Mouse (Mus musculus) midbrain, embryonic 12.5 days (tissue): Measurements from ENCODE around the gene Nadk. TPM values are rescaled to one million over a fixed set of nuclear protein-coding genes. Genes with fewer than 3 reads are reported as not detected.

Experiments
- ATAC-seq: fragments of 200-750 bp; cut with Nextera tagmentation; 2 replicates; pipeline ENCODE4 v1.8.0; 2017; ENCODE audit warnings: low read depth, moderate TSS enrichment, moderate library complexity; ENCODE audit not compliant: low FRiP score
- H3K27ac ChIP-seq: fragments of 300-500 bp; sonication (generic); replicated peaks from 2 replicates; pipeline ENCODE4 v1.5.1; 2016; ENCODE audit warnings: mild to moderate bottlenecking
- H3K27me3 ChIP-seq: fragments of 300-500 bp; sonication (generic); 2 replicates; pipeline ENCODE4 v1.6.1; 2016; ENCODE audit warnings: mild to moderate bottlenecking
- H3K36me3 ChIP-seq: fragments of 300-500 bp; sonication (generic); 2 replicates; pipeline ENCODE4 v1.6.1; 2016
- H3K4me1 ChIP-seq: fragments of 300-500 bp; sonication (generic); 2 replicates; pipeline ENCODE4 v1.6.1; 2016
- H3K4me2 ChIP-seq: fragments of 300-500 bp; sonication (generic); replicated peaks from 2 replicates; pipeline ENCODE4 v1.6.1; 2016; ENCODE audit warnings: mild to moderate bottlenecking, moderate library complexity
- H3K4me3 ChIP-seq: fragments of 300-500 bp; sonication (generic); 2 replicates; pipeline ENCODE4 v1.5.1; 2016; ENCODE audit warnings: mild to moderate bottlenecking
- H3K9ac ChIP-seq: fragments of 300-500 bp; sonication (generic); replicated peaks from 2 replicates; pipeline ENCODE4 v1.6.1; 2016; ENCODE audit warnings: mild to moderate bottlenecking, moderate library complexity
- H3K9me3 ChIP-seq: fragments of 300-500 bp; sonication (generic); 2 replicates; pipeline ENCODE4 v1.6.1; 2016; ENCODE audit warnings: mild to moderate bottlenecking
- WGBS: fragments of 180-500 bp; shearing (Covaris S2); methylation state at CpG from one replicate; pipeline ENCODE4 v1.1.7; 2016; 5-methylcytosine and 5-hydroxymethylcytosine counted together
- polyA plus RNA-seq: library from polyadenylated mRNA; unstranded; fragments of >200 nt; fragmentation: Nextera tagmentation; extraction: Ambion mirVana; gene quantifications from 2 replicates; pipeline ENCODE4 v1.2.1, GENCODE M21; 2016

Gene Nadk
- polyA plus RNA-seq, 1 experiment from 2014 or later: 96.6 TPM

- Histone ChIP-seq H3K4me2 (no peak overlapping the region), H3K27me3 (no peaks in the 10 kb centered on the region), H3K27ac (no peak overlapping the region), H3K36me3 (peaks cover 20% of the 10 kb centered on the region), H3K4me3 (no peak overlapping the region), H3K4me1 (0 out of 2 replicates have a peak, but pooled peaks cover 4% of the 10 kb centered on the region), H3K9ac (no peak overlapping the region), H3K9me3 (no peaks in the 10 kb centered on the region)
- no peak for ATAC-seq
- WGBS: 100% methylated on average over 2 of the region's 2 CpGs
Measured at GRCm38 (mm10) chr4:155573155-155573554, 11.0 kb downstream of the Nadk start.

GRCm38 (mm10) chr4:155573876-155574275 lies 11.7 kb downstream of the Nadk start:
- no peak for ATAC-seq
- H3K9ac ChIP-seq: no peak overlapping the region
- H3K4me2 ChIP-seq: no peak overlapping the region
- WGBS: 98% methylated on average over 9 of the region's 9 CpGs
- no peak overlapping the region for H3K27ac ChIP-seq
- no peak overlapping the region for H3K4me3 ChIP-seq
- peaks cover 27% of the 10 kb centered on the region for H3K36me3 ChIP-seq
- H3K9me3 ChIP-seq: no peaks in the 10 kb centered on the region
- H3K27me3 ChIP-seq: no peaks in the 10 kb centered on the region
- 0 out of 2 replicates have a peak, but pooled peaks cover 4% of the 10 kb centered on the region for H3K4me1 ChIP-seq

GRCm38 (mm10) chr4:155574931-155575330 lies 12.8 kb downstream of the Nadk start:
- H3K4me2 ChIP-seq: no peak overlapping the region
- no peak overlapping the region for H3K4me3 ChIP-seq
- WGBS: 90% methylated on average over 11 of the region's 11 CpGs

GRCm38 (mm10) chr4:155575521-155575920 lies 13.3 kb downstream of the Nadk start:
- WGBS: 84% methylated on average over 8 of the region's 8 CpGs
- ATAC-seq: no peak
- Histone ChIP-seq H3K4me2 (no peak overlapping the region), H3K36me3 (peaks cover 34% of the 10 kb centered on the region), H3K27me3 (no peaks in the 10 kb centered on the region), H3K9ac (no peak overlapping the region), H3K4me3 (no peak overlapping the region), H3K4me1 (0 out of 2 replicates have a peak, but pooled peaks cover 4% of the 10 kb centered on the region), H3K27ac (no peak overlapping the region), H3K9me3 (no peaks in the 10 kb centered on the region)

More at GRCm38 (mm10) chr4:155574931-155575330, 12.8 kb downstream of the Nadk start:
- no peak for ATAC-seq
- Histone ChIP-seq H3K4me1 (0 out of 2 replicates have a peak, but pooled peaks cover 4% of the 10 kb centered on the region), H3K36me3 (peaks cover 34% of the 10 kb centered on the region), H3K9ac (no peak overlapping the region), H3K27me3 (no peaks in the 10 kb centered on the region), H3K27ac (no peak overlapping the region), H3K9me3 (no peaks in the 10 kb centered on the region)

- H3K27ac ChIP-seq: no peak overlapping the region
- H3K4me3 ChIP-seq: no peak overlapping the region
- H3K9ac ChIP-seq: no peak overlapping the region
- H3K27me3 ChIP-seq: no peaks in the 10 kb centered on the region
- 94% methylated on average over 9 of the region's 9 CpGs for WGBS
- H3K9me3 ChIP-seq: no peaks in the 10 kb centered on the region
- no peaks in the 10 kb centered on the region for H3K4me1 ChIP-seq
- no peak overlapping the region for H3K4me2 ChIP-seq
- H3K36me3 ChIP-seq: peaks cover 37% of the 10 kb centered on the region
- ATAC-seq: no peak
Measured at GRCm38 (mm10) chr4:155577132-155577531, 15.0 kb downstream of the Nadk start.

- 91% methylated on average over 5 of the region's 5 CpGs for WGBS
- Histone ChIP-seq H3K9me3 (no peaks in the 10 kb centered on the region), H3K27ac (no peak overlapping the region), H3K4me3 (no peak overlapping the region), H3K36me3 (peaks cover 43% of the 10 kb centered on the region), H3K9ac (no peak overlapping the region), H3K4me1 (no peaks in the 10 kb centered on the region), H3K27me3 (no peaks in the 10 kb centered on the region), H3K4me2 (no peak overlapping the region)
- no peak for ATAC-seq
Measured at GRCm38 (mm10) chr4:155577741-155578140, 15.6 kb downstream of the Nadk start.

- 93% methylated on average over 7 of the region's 7 CpGs for WGBS
- Histone ChIP-seq H3K4me2 (no peak overlapping the region), H3K27ac (no peak overlapping the region), H3K4me1 (no peaks in the 10 kb centered on the region), H3K9ac (no peak overlapping the region), H3K4me3 (no peak overlapping the region), H3K36me3 (peaks cover 49% of the 10 kb centered on the region), H3K9me3 (no peaks in the 10 kb centered on the region), H3K27me3 (no peaks in the 10 kb centered on the region)
- no peak for ATAC-seq
Measured at GRCm38 (mm10) chr4:155578336-155579125, 16.4 kb downstream of the Nadk start.

GRCm38 (mm10) chr4:155580420-155580819 lies 18.2 kb downstream of the Nadk start:
- Histone ChIP-seq H3K27me3 (no peaks in the 10 kb centered on the region), H3K4me2 (no peak overlapping the region), H3K4me3 (no peak overlapping the region), H3K4me1 (no peaks in the 10 kb centered on the region), H3K9ac (no peak overlapping the region), H3K27ac (no peak overlapping the region), H3K36me3 (peaks cover 68% of the 10 kb centered on the region), H3K9me3 (no peaks in the 10 kb centered on the region)
- WGBS: 27% methylated on average over 1 of the region's 1 CpGs
- ATAC-seq: no peak

GRCm38 (mm10) chr4:155582279-155582905 lies 20.2 kb downstream of the Nadk start:
- Histone ChIP-seq H3K27me3 (no peaks in the 10 kb centered on the region), H3K4me1 (no peaks in the 10 kb centered on the region), H3K4me3 (no peak overlapping the region), H3K9me3 (no peaks in the 10 kb centered on the region), H3K9ac (0 out of 2 replicates have a peak overlapping the region, but pooled peaks have one; percentile 4), H3K4me2 (no peak overlapping the region), H3K36me3 (peaks cover 69% of the 10 kb centered on the region), H3K27ac (no peak overlapping the region)
- 93% methylated on average over 6 of the region's 6 CpGs for WGBS
- no peak for ATAC-seq

GRCm38 (mm10) chr4:155589356-155589755 lies 27.2 kb downstream of the Nadk start:
- no peak overlapping the region for H3K9ac ChIP-seq
- H3K9me3 ChIP-seq: no peaks in the 10 kb centered on the region
- H3K4me2 ChIP-seq: no peak overlapping the region
- 91% methylated on average over 5 of the region's 5 CpGs for WGBS
- H3K4me1 ChIP-seq: no peaks in the 10 kb centered on the region
- peaks cover 60% of the 10 kb centered on the region for H3K36me3 ChIP-seq
- no peaks in the 10 kb centered on the region for H3K27me3 ChIP-seq
- H3K27ac ChIP-seq: no peak overlapping the region
- no peak for ATAC-seq
- H3K4me3 ChIP-seq: no peak overlapping the region

- H3K9me3 ChIP-seq: no peaks in the 10 kb centered on the region
- H3K4me2 ChIP-seq: no peak overlapping the region
- 91% methylated on average over 7 of the region's 7 CpGs for WGBS
- no peak overlapping the region for H3K4me3 ChIP-seq
- H3K9ac ChIP-seq: no peak overlapping the region
- peaks cover 42% of the 10 kb centered on the region for H3K36me3 ChIP-seq
- H3K27me3 ChIP-seq: no peaks in the 10 kb centered on the region
- H3K27ac ChIP-seq: no peak overlapping the region
- no peaks in the 10 kb centered on the region for H3K4me1 ChIP-seq
- ATAC-seq: no peak
Measured at GRCm38 (mm10) chr4:155591012-155591719, 29.0 kb downstream of the Nadk start.

- ATAC-seq: no peak
- H3K9ac ChIP-seq: no peak overlapping the region
- WGBS: 65% methylated on average over 1 of the region's 1 CpGs
- H3K27me3 ChIP-seq: no peaks in the 10 kb centered on the region
- peaks cover 19% of the 10 kb centered on the region for H3K36me3 ChIP-seq
- H3K4me3 ChIP-seq: no peak overlapping the region
- no peak overlapping the region for H3K27ac ChIP-seq
- no peak overlapping the region for H3K4me2 ChIP-seq
- H3K4me1 ChIP-seq: no peaks in the 10 kb centered on the region
- no peaks in the 10 kb centered on the region for H3K9me3 ChIP-seq
Measured at GRCm38 (mm10) chr4:155593780-155594179, 31.6 kb downstream of the Nadk start.
